17 mouse cellular contexts compared by ENCODE assay signal in the genomic region with DNA sequence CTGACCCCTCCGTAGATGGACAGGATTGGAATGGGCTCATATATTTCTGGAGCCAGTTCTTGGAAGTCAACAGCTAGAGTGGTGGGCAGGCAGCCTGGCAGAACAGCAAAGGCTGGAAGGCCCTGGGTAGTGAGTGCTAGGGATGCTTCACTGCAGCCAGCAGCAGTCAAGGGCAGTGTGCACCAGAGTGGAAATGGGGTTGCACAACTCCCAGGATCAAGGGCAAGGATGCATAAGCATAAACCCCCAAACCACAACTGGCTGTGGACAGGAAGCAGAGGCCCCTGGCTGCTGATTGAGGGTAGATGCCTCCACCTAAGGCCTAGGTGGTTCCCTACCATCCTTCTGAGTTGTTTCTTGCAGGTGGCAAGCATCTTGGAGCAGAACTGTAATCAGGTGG. TPM values are rescaled to one million over a fixed set of nuclear protein-coding genes. Genes with fewer than 3 reads are reported as not detected.
DNase-seq lines count a peak whose midpoint lies in the region; ATAC-seq lines count a peak whose summit lies in the region.
"Had no signal": no experiment of that assay in that cellular context is flagged by ENCODE, and none has a peak within 500 bp of the region (broad histone marks: within the 10 kb centered on the region; RNA-seq: fewer than 3 reads in every experiment).

No protein-coding gene starts in this region.

- H3K4me1 ChIP-seq in kidney, embryonic 16.5 days (ENCODE audit: insufficient read depth, low read length), result no peaks in the 10 kb centered on the region
- H3K4me1 ChIP-seq in heart, embryonic 11.5 days (ENCODE audit: control insufficient read depth, insufficient read depth, low read length), result no peaks in the 10 kb centered on the region
- H3K4me1 ChIP-seq: heart, embryonic 15.5 days; hindbrain, embryonic 12.5 days; neural tube, embryonic 15.5 days had no signal

- WGBS in kidney, embryonic 16.5 days, result 73% methylated on average over 1 of the region's 1 CpGs
- 83% methylated on average over 1 of the region's 1 CpGs for WGBS in heart, embryonic 11.5 days (ENCODE audit: insufficient replicate concordance)

- H3K36me3 ChIP-seq in kidney, embryonic 16.5 days (ENCODE audit: insufficient read depth, low read length), result peaks cover 7% of the 10 kb centered on the region; the same call in 1 of the 2 replicates
- 0 out of 2 replicates have a peak, but pooled peaks cover 2% of the 10 kb centered on the region for H3K36me3 ChIP-seq in heart, embryonic 11.5 days (ENCODE audit: control insufficient read depth, insufficient read depth, low read length)
- H3K36me3 ChIP-seq: heart, embryonic 15.5 days had no signal

- no peaks in the 10 kb centered on the region for H3K27me3 ChIP-seq in kidney, embryonic 16.5 days (ENCODE audit: insufficient read depth, low read length)
- H3K27me3 ChIP-seq in heart, embryonic 11.5 days (ENCODE audit: control insufficient read depth, insufficient read depth, low read length), result no peaks in the 10 kb centered on the region
- H3K27me3 ChIP-seq: heart, embryonic 15.5 days; hindbrain, embryonic 12.5 days; neural tube, embryonic 15.5 days had no signal

- H3K4me2 ChIP-seq in kidney, embryonic 16.5 days (replicated peaks; ENCODE audit: low read depth, low read length), result no peak overlapping the region
- no peak overlapping the region for H3K4me2 ChIP-seq in heart, embryonic 11.5 days
- H3K4me2 ChIP-seq: heart, embryonic 15.5 days; hindbrain, embryonic 12.5 days; neural tube, embryonic 15.5 days had no signal

- H3K4me3 ChIP-seq in kidney, embryonic 16.5 days (ENCODE audit: low read length), result no peak overlapping the region
- H3K4me3 ChIP-seq in heart, embryonic 11.5 days (ENCODE audit: low read depth, low read length), result no peak overlapping the region
- H3K4me3 ChIP-seq: erythroblast, embryonic 14.5 days; heart, embryonic 15.5 days; hindbrain, embryonic 12.5 days; neural tube, embryonic 15.5 days had no signal

- no peak overlapping the region for H3K27ac ChIP-seq in kidney, embryonic 16.5 days (ENCODE audit: low read length)
- no peak overlapping the region for H3K27ac ChIP-seq in heart, embryonic 11.5 days (ENCODE audit: low read depth, low read length)
- H3K27ac ChIP-seq: heart, embryonic 15.5 days; hindbrain, embryonic 12.5 days; neural tube, embryonic 15.5 days had no signal

- DNase-seq in kidney, postnatal 10 days, result no peak
- DNase-seq in thymus, postnatal 4 days, result peak; percentile 13
- no peak for DNase-seq in thymus, postnatal 25 days
- peak; percentile 11 to 14 for DNase-seq in adrenal gland, postnatal 36 days
- DNase-seq in cerebellum, adult 8-10 months, result no peak
- DNase-seq: cerebellum, adult 18-20 months; kidney, adult 18-20 months had no signal

- peak; percentile 47; the same call in 1 of the 2 replicates for ATAC-seq in kidney, embryonic 16.5 days (ENCODE audit: low FRiP score, low TSS enrichment)
- ATAC-seq in heart, embryonic 11.5 days (replicated peaks; ENCODE audit: insufficient number of reproducible peaks, low FRiP score, low TSS enrichment), result no peak

- H3K9me3 ChIP-seq in kidney, embryonic 16.5 days (ENCODE audit: low read length), result no peaks in the 10 kb centered on the region
- H3K9me3 ChIP-seq in heart, embryonic 11.5 days (replicated peaks; ENCODE audit: control insufficient read depth, low read length), result no peaks in the 10 kb centered on the region
- H3K9me3 ChIP-seq: heart, embryonic 15.5 days; hindbrain, embryonic 12.5 days; neural tube, embryonic 15.5 days had no signal

- no peak overlapping the region for H3K9ac ChIP-seq in kidney, embryonic 16.5 days (replicated peaks; ENCODE audit: low read length)
- H3K9ac ChIP-seq in heart, embryonic 11.5 days (ENCODE audit: low read depth, low read length), result no peak overlapping the region
- H3K9ac ChIP-seq: heart, embryonic 15.5 days; hindbrain, embryonic 12.5 days; neural tube, embryonic 15.5 days had no signal

RNA-seq across cellular contexts. Expression of a gene that starts 12.4 kb away (rescaled TPM):
- polyA plus RNA-seq in kidney, embryonic 16.5 days (2015; fragmentation: Nextera tagmentation; extraction: Ambion mirVana), result 0.17 and 0.46 TPM in 2 replicates
- total RNA-seq in adrenal gland, postnatal 36 days (2021), result not detected
- polyA plus RNA-seq in heart, embryonic 11.5 days (2014; fragmentation: Nextera tagmentation; extraction: Ambion mirVana), result not detected in 2 replicates
- total RNA-seq: gastrocnemius, postnatal 4 days; layer of hippocampus, adult 8-10 months had no signal
- polyA plus RNA-seq: erythroblast, embryonic 14.5 days; heart, embryonic 15.5 days; hindbrain, embryonic 12.5 days; neural tube, embryonic 15.5 days had no signal

RNA-seq across cellular contexts. Expression of a gene that starts 46.1 kb away (rescaled TPM):
- 8.4 and 11.4 TPM in 2 replicates for polyA plus RNA-seq in kidney, embryonic 16.5 days (2015; fragmentation: Nextera tagmentation; extraction: Ambion mirVana)
- not detected for total RNA-seq in adrenal gland, postnatal 36 days (2021)
- polyA plus RNA-seq in heart, embryonic 11.5 days (2014; fragmentation: Nextera tagmentation; extraction: Ambion mirVana), result not detected in 2 replicates
- total RNA-seq: gastrocnemius, postnatal 4 days; layer of hippocampus, adult 8-10 months; midbrain, postnatal 0 days had no signal
- polyA plus RNA-seq: erythroblast, embryonic 14.5 days; frontal cortex, adult 2 months; heart, embryonic 15.5 days; hindbrain, embryonic 12.5 days; midbrain, postnatal 0 days; neural tube, embryonic 15.5 days had no signal

Comparison
In these comparisons a context has a peak if more than half of its experiments do, and no peak if none do; other contexts are left out.
1. DNase-seq: peak in thymus, postnatal 4 days (single experiment) and adrenal gland, postnatal 36 days (2 of 2); none in kidney, postnatal 10 days (single experiment), thymus, postnatal 25 days (single experiment) and cerebellum, adult 8-10 months (single experiment).